In genomic region chr1:166173621-166174020, GRCm38 (mm10) we compare ENCODE assay signal across 32 mouse cellular contexts. TPM values are rescaled to one million over a fixed set of nuclear protein-coding genes. Genes with fewer than 3 reads are reported as not detected.
"Had no signal": no experiment of that assay in that cellular context is flagged by ENCODE, and none has a peak within 500 bp of the region (broad histone marks: within the 10 kb centered on the region; RNA-seq: fewer than 3 reads in every experiment).

No protein-coding gene starts in this region.

- H3K27me3 ChIP-seq: hindbrain, embryonic 12.5 days; intestine, embryonic 15.5 days; kidney, embryonic 15.5 days; liver, embryonic 13.5 days had no signal

- ATAC-seq: hindbrain, embryonic 16.5 days; inflammation-experienced regulatory T-cells, adult 6 months; intestine, embryonic 15.5 days; intestine, postnatal 0 days had no signal

- H3K27ac ChIP-seq: gastrocnemius, adult 2 months; hindbrain, embryonic 10.5 days; hindbrain, embryonic 12.5 days; hindbrain, embryonic 14.5 days; intestine, embryonic 15.5 days; kidney, embryonic 15.5 days; kidney, postnatal 0 days; layer of hippocampus, adult 2 months; left cerebral cortex, adult 2 months; liver, embryonic 13.5 days had no signal

- H3K4me1 ChIP-seq: heart, embryonic 12.5 days; hindbrain, embryonic 10.5 days; hindbrain, embryonic 12.5 days; intestine, embryonic 15.5 days; kidney, embryonic 15.5 days; liver, embryonic 13.5 days had no signal

- H3K9ac ChIP-seq: heart, embryonic 12.5 days; hindbrain, embryonic 12.5 days; hindbrain, embryonic 14.5 days; intestine, embryonic 15.5 days; kidney, embryonic 15.5 days; liver, embryonic 13.5 days had no signal

- H3K36me3 ChIP-seq: heart, embryonic 12.5 days; hindbrain, embryonic 10.5 days; hindbrain, embryonic 12.5 days; intestine, embryonic 15.5 days; kidney, embryonic 15.5 days; liver, embryonic 13.5 days had no signal

- DNase-seq: gastrocnemius, adult 2 months; gastrocnemius, postnatal 10 days; gastrocnemius, postnatal 25 days; heart, postnatal 10 days; heart, postnatal 4 days; kidney, adult 2 months; kidney, adult 9 months; kidney, postnatal 25 days; kidney, postnatal 4 days; liver; liver, embryonic 13.5 days had no signal

- H3K4me3 ChIP-seq: gastrocnemius, adult 2 months; heart, embryonic 12.5 days; hindbrain, embryonic 10.5 days; hindbrain, embryonic 12.5 days; intestine, embryonic 15.5 days; kidney, embryonic 15.5 days; layer of hippocampus, adult 2 months; left cerebral cortex, adult 2 months; liver, embryonic 13.5 days had no signal

- H3K9me3 ChIP-seq: heart, embryonic 12.5 days; hindbrain, embryonic 10.5 days; hindbrain, embryonic 12.5 days; intestine, embryonic 15.5 days; kidney, embryonic 15.5 days; liver, embryonic 13.5 days had no signal

- H3K4me2 ChIP-seq: heart, embryonic 12.5 days; hindbrain, embryonic 12.5 days; hindbrain, embryonic 14.5 days; intestine, embryonic 15.5 days; kidney, embryonic 15.5 days; liver, embryonic 11.5 days; liver, embryonic 13.5 days had no signal

RNA-seq across cellular contexts. Expression of gene Gpa33, which starts 43.6 kb away (rescaled TPM):
- total RNA-seq: gastrocnemius, adult 2 months; gastrocnemius, postnatal 10 days; gastrocnemius, postnatal 25 days; gastrocnemius, postnatal 4 days; granulocyte monocyte progenitor cell, adult 5-6 weeks; heart, postnatal 10 days; heart, postnatal 25 days; heart, postnatal 4 days; layer of hippocampus, adult 2 months; layer of hippocampus, postnatal 10 days; layer of hippocampus, postnatal 25 days; left cerebral cortex, adult 2 months; left cerebral cortex, postnatal 14 days; left cerebral cortex, postnatal 36 days had no signal
- polyA plus RNA-seq: frontal cortex, adult 2 months; hindbrain, embryonic 14.5 days; hindbrain, embryonic 16.5 days; inflammation-experienced regulatory T-cells, adult 6 months; liver, embryonic 11.5 days; liver, embryonic 13.5 days had no signal

RNA-seq across cellular contexts. Expression of gene Dusp27, which starts 45.9 kb away (rescaled TPM):
- total RNA-seq: granulocyte monocyte progenitor cell, adult 5-6 weeks; layer of hippocampus, adult 2 months had no signal
- polyA plus RNA-seq: inflammation-experienced regulatory T-cells, adult 6 months had no signal
